Mouse (Mus musculus) C2C12 (cell line): ENCODE data around the gene Ryr3. TPM values are rescaled to one million over a fixed set of nuclear protein-coding genes. Genes with fewer than 3 reads are reported as not detected.

ENCODE experiments used
- H3K27me3 ChIP-seq: one replicate; pipeline ENCODE4 v1.6.1; 2011; ENCODE audit not compliant: control insufficient read depth, insufficient read depth, insufficient read length
- H3K36me3 ChIP-seq: one replicate; pipeline ENCODE4 v1.6.1; 2011; ENCODE audit not compliant: control insufficient read depth, insufficient read depth
- H3K4me3 ChIP-seq: one replicate; pipeline ENCODE4 v1.5.1; 2011; ENCODE audit warnings: mild to moderate bottlenecking, control low read depth; ENCODE audit not compliant: poor library complexity, insufficient read depth, severe bottlenecking
- H3K79me2 ChIP-seq: one replicate; pipeline ENCODE4 v1.6.1; 2011; ENCODE audit not compliant: control insufficient read depth, insufficient read depth
- H3K79me3 ChIP-seq: one replicate; pipeline ENCODE4 v1.6.1; 2011; ENCODE audit warnings: low read depth, control low read depth
- H3ac ChIP-seq: one replicate; pipeline ENCODE3; 2011; ENCODE audit warnings: low read depth; ENCODE audit not compliant: control insufficient read depth, insufficient read length
- CEBPB ChIP-seq: IDR thresholded peaks from one replicate; pipeline ENCODE4 v1.6.1; 2011; ENCODE audit warnings: low read depth, mild to moderate bottlenecking, control low read depth, moderate library complexity
- CTCF ChIP-seq: IDR thresholded peaks from one replicate; pipeline ENCODE4 v1.5.1; 2011; ENCODE audit not compliant: control insufficient read depth, insufficient read depth, insufficient read length
- FOSL1 ChIP-seq: IDR thresholded peaks from one replicate; pipeline ENCODE4 v1.8.0; 2011; ENCODE audit warnings: mild to moderate bottlenecking, low read length; ENCODE audit not compliant: poor library complexity, insufficient read depth, severe bottlenecking
- MAX ChIP-seq: IDR thresholded peaks from one replicate; pipeline ENCODE4 v1.6.1; 2011; ENCODE audit warnings: mild to moderate bottlenecking, control low read depth
- MYOD1 ChIP-seq: IDR thresholded peaks from one replicate; pipeline ENCODE4 v1.6.1; 2011; ENCODE audit warnings: low read depth; ENCODE audit not compliant: control insufficient read depth, insufficient read length
- MYOG ChIP-seq: IDR thresholded peaks from one replicate; pipeline ENCODE4 v1.6.1; 2011; ENCODE audit not compliant: control insufficient read depth, insufficient read length; ENCODE audit errors: extremely low read depth
- USF1 ChIP-seq: IDR thresholded peaks from one replicate; pipeline ENCODE4 v1.6.1; 2011; ENCODE audit warnings: low read depth, mild to moderate bottlenecking, control low read depth, moderate library complexity
- polyA plus RNA-seq: library from polyadenylated mRNA; unstranded; fragments of >200 nt; fragmentation: generic; extraction: Trizol; gene quantifications from one replicate; pipeline ENCODE4 v1.2.1, GENCODE M21; 2012; ENCODE audit warnings: missing spikeins

The Ryr3 gene
- polyA plus RNA-seq, 1 experiment: 1.6 TPM

GRCm38 (mm10) chr2:113137766-113138165 is 79.1 kb downstream of the Ryr3 start:
- no peak overlapping the region for H3K4me3 ChIP-seq
- no peaks in the 10 kb centered on the region for H3K27me3 ChIP-seq
- H3K36me3 ChIP-seq: no peaks in the 10 kb centered on the region
- H3K79me2 ChIP-seq: no peaks in the 10 kb centered on the region
- H3K79me3 ChIP-seq: no peaks in the 10 kb centered on the region
- TF ChIP-seq FOSL1: no peak
- TF ChIP-seq CEBPB: no peak
- TF ChIP-seq MAX: no peak
- no peak overlapping the region for H3ac ChIP-seq

- Histone ChIP-seq H3K79me3 (no peaks in the 10 kb centered on the region), H3K79me2 (no peaks in the 10 kb centered on the region), H3K4me3 (no peak overlapping the region), H3K27me3 (no peaks in the 10 kb centered on the region), H3K36me3 (no peaks in the 10 kb centered on the region), H3ac (no peak overlapping the region)
- TF ChIP-seq MYOD1 (no peak), MYOG (no peak), MAX (no peak), CEBPB (no peak)
Measured at GRCm38 (mm10) chr2:113123476-113123875, 93.4 kb downstream of the Ryr3 start.

GRCm38 (mm10) chr2:113119080-113119479 is 97.8 kb downstream of the Ryr3 start:
- Histone ChIP-seq H3K79me3 (no peaks in the 10 kb centered on the region), H3K4me3 (no peak overlapping the region), H3ac (no peak overlapping the region)

DNA sequence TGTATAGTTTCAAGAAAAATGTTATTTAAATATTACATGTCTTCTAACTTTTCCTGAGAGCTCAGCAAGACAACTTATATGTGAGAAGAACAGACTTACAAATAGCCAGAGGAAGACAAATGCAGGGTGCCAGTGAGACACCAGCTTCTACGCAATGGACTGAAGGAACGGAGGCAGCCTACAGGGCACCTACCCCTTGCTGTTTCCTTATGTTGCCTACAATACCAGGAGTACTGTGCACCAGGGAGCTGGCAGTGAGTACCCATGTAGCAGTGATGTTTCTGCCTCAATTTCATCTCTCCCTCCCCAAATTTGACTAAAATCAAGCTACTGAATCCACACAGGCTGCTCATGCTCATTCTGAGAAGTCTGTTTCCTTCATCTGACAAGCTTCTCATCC is 100.1 kb downstream of the Ryr3 start:
- H3K79me3 ChIP-seq: no peaks in the 10 kb centered on the region
- H3K36me3 ChIP-seq: no peaks in the 10 kb centered on the region
- H3ac ChIP-seq: no peak overlapping the region
- H3K27me3 ChIP-seq: no peaks in the 10 kb centered on the region
- no peak overlapping the region for H3K4me3 ChIP-seq
- no peaks in the 10 kb centered on the region for H3K79me2 ChIP-seq
- TF ChIP-seq USF1 (no peak), FOSL1 (no peak), MYOD1 (no peak), MYOG (no peak), MAX (no peak), CTCF (no peak), CEBPB (no peak)

More at GRCm38 (mm10) chr2:113119080-113119479, 97.8 kb downstream of the Ryr3 start:
- H3K79me2 ChIP-seq: no peaks in the 10 kb centered on the region
- H3K36me3 ChIP-seq: no peaks in the 10 kb centered on the region
- no peaks in the 10 kb centered on the region for H3K27me3 ChIP-seq
- TF ChIP-seq MYOG (no peak), USF1 (no peak), CTCF (no peak)

- Histone ChIP-seq H3K79me2 (no peaks in the 10 kb centered on the region), H3ac (no peak overlapping the region), H3K79me3 (no peaks in the 10 kb centered on the region), H3K27me3 (no peaks in the 10 kb centered on the region), H3K36me3 (no peaks in the 10 kb centered on the region), H3K4me3 (no peak overlapping the region)
- TF ChIP-seq MYOD1 (peak; percentile 93), USF1 (no peak)
Measured at GRCm38 (mm10) chr2:113115897-113116283, 101.0 kb downstream of the Ryr3 start.

DNA sequence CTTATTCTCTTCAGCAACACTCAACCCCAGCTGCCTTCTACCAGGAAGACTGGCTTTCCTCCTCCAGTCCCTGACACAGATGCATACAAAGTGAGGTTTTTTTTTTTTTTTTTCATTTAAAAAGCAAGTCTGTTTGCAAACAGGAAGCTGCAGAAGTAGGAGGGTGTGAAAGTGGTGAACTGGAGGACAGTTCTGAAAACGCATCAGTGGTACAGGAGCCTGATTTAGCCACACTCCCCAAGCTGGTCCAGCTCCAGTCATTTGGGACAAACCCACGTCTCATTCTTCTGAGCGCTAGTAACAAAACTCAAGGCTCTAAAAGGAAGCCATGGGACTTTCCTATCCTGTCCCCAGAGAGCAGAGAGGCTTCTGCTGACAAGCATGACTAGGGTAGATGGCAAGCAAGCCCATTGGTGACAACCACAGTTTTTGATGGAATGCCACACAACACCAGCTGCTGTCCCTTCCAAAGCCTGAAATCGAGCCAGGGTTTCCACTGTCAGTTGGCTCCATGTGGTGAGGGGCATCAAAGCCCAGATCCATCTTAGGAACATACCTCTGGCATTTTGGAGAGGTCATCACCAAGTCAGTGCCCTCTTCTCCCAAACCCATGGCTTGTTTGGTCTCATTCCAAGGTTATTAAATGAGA is 101.5 kb downstream of the Ryr3 start:
- H3ac ChIP-seq: no peak overlapping the region
- no peaks in the 10 kb centered on the region for H3K79me2 ChIP-seq
- H3K27me3 ChIP-seq: no peaks in the 10 kb centered on the region
- no peak overlapping the region for H3K4me3 ChIP-seq
- no peaks in the 10 kb centered on the region for H3K79me3 ChIP-seq
- H3K36me3 ChIP-seq: no peaks in the 10 kb centered on the region
- TF ChIP-seq MYOG: no peak
- no peak for TF ChIP-seq USF1
- no peak for TF ChIP-seq CTCF
- no peak for TF ChIP-seq CEBPB
- TF ChIP-seq MYOD1: peak; percentile 79
- no peak for TF ChIP-seq FOSL1
